Mouse (Mus musculus) Muller cell, postnatal 12 days (primary cell): Measurements from ENCODE around the gene Zranb2.

Source experiments
- DNase-seq: peaks from one replicate; pipeline ENCODE4 v3.0.0-alpha.2; 2015; ENCODE audit errors: inconsistent ontology term

Gene Zranb2

GRCm38 (mm10) chr3:157578469-157579170, 44.7 kb downstream of the Zranb2 start:
- no peak for DNase-seq

GRCm38 (mm10) chr3:157579376-157579775, 45.4 kb downstream of the Zranb2 start:
- no peak for DNase-seq

GRCm38 (mm10) chr3:157580299-157580698, 46.3 kb downstream of the Zranb2 start:
- DNase-seq: no peak

GRCm38 (mm10) chr3:157581755-157582154, 47.8 kb downstream of the Zranb2 start:
- DNase-seq: no peak

- no peak for DNase-seq
Observed at GRCm38 (mm10) chr3:157582626-157583405, 48.9 kb downstream of the Zranb2 start.

- no peak for DNase-seq
Observed at GRCm38 (mm10) chr3:157597837-157598379, 63.9 kb downstream of the Zranb2 start.
